Mouse (Mus musculus) cortical plate, adult 2 months (tissue): ENCODE results near the gene Gxylt1.

ENCODE experiments used
- CTCF ChIP-seq: fragments of 200-500 bp; IDR thresholded peaks from 2 replicates; pipeline ENCODE4 v1.5.1; 2011; ENCODE audit warnings: mild to moderate bottlenecking, control low read depth, low read length; ENCODE audit not compliant: insufficient read depth; ENCODE audit errors: extremely low read depth
- POLR2A ChIP-seq: fragments of 200-500 bp; IDR thresholded peaks from 2 replicates; pipeline ENCODE4 v1.6.1; 2011; ENCODE audit warnings: mild to moderate bottlenecking, low read length, control low read depth; ENCODE audit not compliant: insufficient read depth; ENCODE audit errors: extremely low read depth

DNA sequence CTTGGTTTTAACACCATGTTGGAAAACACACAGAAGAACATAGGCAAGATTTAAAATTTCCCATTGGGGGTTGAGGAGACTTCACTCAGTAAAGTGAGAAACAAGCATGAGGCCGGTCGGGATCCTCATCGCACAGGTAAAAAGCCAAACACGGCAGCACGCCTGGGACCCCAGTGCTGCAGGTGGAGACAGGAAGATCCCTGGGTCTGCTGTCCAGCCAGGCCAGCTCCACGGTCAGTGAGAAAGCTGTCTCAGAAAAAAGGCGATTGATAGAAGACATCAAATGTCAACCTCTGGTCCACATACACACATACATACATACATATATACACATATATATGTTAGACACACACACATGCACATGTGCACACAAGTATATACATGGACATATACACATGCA lies 5.4 kb downstream of the Gxylt1 start:
- no peak for TF ChIP-seq POLR2A
- TF ChIP-seq CTCF: no peak
